Mouse (Mus musculus) megakaryocyte, adult 5-6 weeks (primary cell): ENCODE data around the gene Ptprg. TPM values are rescaled to one million over a fixed set of nuclear protein-coding genes. Genes with fewer than 3 reads are reported as not detected.

ENCODE experiments used
- ATAC-seq: 2 replicates; pipeline ENCODE4 v1.8.0; 2016; ENCODE audit warnings: mild to moderate bottlenecking, inconsistent platforms; ENCODE audit not compliant: poor library complexity, severe bottlenecking
- total RNA-seq, 2 experiments: library from RNA; stranded (forward) in 1 of 2; stranded (reverse) in 1 of 2; fragments of 153-499, 151-499 nt in 1 of 2; fragments of 221-1000, 200-1000 nt in 1 of 2; gene quantifications; 2 replicates each; pipeline versions ENCODE4 v1.2.3 to v1.2.4; 2015 to 2017

Ptprg gene
- total RNA-seq, 2 experiments from 2014 or later, result 0.07 TPM; not detected in 1

DNA sequence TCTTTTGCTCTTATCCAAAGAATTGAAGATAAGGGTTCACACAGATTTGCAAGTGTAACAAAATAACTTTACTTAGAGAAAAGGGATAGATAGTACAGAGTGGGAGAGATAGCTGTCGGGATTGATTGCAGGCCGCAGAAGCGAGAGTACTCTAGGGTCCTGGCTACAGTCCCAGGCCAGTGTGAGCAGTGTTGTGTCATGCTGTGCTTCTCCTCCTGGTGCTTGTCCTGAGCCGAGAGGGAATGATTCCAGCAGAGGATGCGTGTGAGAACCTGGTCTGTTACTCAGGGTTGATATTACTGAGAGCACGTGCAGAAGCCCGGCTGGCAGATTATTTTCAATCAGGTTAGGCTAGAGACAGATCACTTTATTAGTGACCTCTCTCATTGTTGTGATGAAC lies 523.9 kb downstream of the Ptprg start:
- no peak for ATAC-seq

DNA sequence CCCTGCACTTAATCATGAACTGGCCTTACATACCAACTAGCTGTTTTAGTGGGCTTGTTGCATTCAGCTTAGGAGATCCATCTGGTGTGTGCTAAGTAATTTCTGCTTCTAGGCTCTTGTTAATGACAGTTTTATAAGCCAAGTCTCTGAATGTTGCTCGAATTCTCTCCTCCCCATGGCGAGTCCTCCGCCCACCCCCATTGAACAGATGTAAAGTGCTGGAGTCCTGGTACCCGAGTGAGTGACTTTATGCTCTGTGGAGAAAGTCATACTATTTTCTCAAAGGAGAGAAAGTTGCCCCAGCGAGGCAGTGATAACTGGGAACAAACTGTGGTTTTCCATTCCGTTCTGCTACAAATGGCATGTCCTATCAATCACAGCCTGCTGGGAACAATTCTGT lies 525.9 kb downstream of the Ptprg start:
- no peak for ATAC-seq

DNA sequence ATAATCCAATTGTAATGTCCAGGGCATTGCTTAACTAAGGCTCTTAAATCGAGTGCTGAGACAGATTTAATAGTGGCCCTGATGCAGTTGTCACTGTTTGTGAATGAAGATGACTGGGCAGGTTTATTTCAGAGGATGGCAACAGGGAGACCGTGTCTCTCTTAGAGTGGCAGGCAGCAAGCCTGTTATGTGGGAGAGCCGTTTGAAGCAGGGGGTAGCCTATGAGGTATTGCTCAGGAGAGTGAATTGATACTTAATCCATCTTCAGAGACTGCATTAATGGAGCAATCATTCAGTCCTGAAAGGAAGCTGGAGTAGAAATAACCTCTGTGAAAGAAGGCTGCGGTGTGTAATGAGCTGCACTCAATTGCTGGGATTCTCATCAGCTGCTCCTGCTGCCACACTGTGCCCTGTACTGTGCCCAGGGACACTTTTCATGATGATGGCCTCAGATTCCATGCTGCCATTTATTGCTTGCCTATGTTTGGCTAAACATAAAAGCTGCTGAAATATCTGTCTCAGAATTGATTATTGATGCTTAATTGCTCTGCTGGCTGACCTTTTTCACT lies 526.6 kb downstream of the Ptprg start:
- ATAC-seq, result no peak

DNA sequence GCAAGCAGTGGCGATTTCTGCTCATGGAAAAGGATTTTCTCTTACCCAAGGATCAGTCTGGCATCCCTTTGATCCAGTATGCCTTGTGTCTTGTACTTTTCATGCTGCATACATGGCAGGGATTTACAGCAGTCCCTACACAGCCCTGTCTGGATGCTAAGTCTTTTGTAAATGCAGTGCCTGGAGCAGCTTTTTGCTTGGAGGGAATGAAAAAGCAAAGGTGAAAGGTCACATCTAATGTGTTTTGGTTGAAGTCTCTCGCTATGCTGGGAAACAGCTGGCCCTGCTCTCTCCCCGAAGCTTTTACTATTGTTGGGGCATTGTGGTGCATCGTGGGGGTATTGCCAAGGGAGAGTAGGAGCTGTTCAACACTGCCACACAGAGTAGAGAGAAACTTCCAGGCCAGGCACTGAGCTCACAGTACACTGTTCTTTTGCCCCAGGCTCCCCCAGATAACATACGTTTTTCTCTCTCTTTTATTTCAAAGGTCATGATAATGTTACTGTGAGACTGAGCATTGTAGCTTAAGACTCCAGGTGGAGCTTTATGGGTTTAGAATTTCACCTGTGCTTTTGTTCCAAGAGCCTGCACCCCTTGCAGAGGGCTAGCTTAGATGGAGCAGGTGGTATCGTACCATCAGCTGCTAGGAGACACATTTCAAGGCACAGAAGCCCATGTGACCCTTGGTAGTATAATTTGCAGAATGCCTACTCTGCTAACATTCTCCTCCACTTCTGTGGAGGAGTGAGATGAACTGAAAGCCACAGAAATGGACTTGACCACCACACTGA lies 529.0 kb downstream of the Ptprg start:
- no peak for ATAC-seq

DNA sequence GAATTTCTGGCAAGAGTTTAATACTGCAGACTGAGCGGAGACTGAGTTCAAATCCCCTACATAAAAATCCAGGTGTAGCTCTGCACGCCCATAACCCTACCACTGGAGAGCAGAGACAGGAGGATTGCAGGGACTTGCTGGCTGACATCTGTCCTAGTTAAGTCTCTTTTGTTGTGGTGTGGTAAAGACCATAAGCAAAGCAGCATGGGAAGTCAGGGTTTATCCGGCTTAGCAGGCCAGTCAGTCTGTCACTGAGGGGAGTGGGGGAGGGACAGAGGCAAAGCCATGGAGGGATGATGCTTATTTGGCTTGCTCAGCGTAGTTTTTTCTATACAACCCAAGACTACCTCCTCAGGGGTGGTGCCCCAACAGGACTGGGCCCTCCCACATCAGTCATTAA lies 530.7 kb downstream of the Ptprg start:
- no peak for ATAC-seq

DNA sequence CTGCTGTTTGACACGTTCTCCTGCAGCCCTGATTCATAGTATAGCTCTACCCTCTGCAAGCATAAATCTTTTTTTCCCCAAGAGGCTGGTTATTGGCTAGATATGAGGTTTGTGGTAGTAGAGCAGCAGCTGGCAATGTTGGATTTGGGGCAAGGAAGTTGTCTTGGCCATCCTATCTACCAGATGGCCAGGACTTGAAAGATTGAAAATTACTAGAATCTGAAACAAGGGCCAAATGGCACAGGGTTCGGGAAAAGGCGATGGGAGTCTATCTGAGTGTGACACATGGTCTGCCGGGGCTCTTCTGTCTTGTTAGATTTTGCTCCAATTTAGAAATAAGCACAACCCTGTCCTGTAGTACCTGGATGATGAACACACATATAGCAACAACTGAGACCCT lies 531.7 kb downstream of the Ptprg start:
- ATAC-seq, result no peak

DNA sequence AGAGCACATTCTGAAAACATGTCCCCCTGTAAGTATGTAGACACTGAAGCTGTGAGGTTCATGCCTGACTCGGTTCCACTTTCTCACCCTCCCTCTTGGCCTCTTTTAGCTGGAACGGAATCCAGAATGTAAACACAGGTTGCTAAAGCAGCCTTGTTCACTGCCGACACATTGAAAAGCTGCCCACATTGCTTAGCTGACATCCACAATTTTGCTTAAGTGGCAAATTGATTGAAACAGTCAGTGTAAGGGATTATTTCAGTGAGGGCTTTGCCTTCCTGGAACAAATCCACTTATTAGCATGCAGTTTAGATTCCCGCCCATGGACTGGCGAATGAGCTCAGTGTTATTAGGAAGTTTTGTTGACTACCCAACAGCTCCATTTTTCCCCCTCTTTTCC lies 532.8 kb downstream of the Ptprg start:
- no peak for ATAC-seq

DNA sequence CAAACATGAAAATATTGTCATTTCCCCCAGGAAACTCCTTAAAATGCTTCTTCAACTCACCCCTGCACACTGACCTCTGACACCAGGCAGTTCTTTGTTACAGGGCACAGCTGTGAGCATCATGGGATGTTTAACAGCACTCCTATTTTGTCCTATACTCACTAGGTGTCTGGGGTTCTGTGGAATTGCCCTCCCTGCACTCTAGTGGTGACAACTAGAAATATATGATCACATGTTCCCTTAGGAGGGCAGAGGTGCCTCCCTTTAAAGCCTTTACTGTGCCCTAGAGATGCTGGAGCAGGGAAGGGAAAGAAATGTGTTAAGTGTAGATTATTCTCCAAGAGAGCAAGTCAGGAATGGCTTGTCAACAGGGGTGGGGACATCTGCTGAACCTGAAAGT lies 536.6 kb downstream of the Ptprg start:
- no peak for ATAC-seq

DNA sequence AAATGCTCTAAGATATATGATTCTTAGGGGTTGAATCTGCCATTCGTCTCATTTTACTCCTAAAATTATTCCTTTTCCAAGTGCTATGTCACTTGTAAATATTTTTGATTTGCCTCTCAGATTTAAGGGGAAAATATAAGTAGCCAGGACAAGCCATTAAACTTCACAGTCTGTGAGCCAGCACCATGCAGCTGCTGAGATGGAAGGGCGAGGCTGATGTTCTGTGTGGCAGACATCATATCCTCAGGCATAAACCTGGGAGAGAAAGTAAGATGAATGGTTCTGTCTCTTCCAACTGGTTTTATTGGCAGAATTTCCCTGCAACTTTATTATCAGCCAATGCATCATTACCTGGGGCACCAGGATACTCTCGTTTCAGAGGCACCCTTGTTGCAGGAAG lies 538.4 kb downstream of the Ptprg start:
- no peak for ATAC-seq

DNA sequence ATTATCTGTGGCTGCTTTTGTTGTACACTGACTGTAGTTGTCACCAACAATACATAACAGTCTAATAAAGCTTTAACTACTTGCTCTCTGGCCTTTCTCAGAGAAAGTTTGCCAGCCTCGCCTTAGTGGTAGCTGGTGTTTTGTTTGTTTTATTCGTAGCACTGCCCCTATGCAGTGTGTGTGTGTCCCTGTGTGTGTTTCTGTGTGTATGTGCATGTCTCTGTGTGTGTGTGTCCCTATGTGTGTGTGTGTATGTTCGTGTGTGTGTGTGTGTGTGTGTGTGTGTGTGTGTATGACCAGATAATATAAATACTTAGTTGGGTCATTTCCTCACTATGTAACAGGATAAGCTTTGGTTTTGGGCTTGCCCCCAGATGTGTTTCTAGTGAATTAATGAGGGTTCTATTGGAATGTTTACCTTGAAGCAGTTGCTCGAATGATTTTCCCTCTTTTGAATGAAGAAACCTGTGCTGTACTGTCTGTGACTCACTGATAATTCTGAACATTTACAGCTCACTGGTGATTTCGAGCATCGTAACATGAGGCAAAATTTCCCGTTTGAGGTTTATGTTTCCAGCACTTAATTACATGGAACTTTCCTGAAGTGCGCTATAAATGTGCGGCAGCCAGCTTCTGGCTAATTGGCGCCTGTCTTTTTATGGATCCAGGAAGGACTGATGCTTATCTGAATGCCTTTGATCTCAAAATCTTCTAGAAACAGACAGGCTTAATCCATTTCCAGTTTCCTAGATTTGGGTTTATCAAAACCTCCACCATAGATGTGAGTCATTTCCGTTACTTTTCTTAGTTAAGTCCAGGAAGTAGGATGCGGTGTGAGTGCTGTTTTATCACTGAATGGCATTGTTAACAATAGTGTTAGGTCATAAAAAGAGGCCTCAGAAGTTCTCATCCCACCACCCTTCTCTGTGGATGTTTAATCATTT lies 546.3 kb downstream of the Ptprg start:
- no peak for ATAC-seq

DNA sequence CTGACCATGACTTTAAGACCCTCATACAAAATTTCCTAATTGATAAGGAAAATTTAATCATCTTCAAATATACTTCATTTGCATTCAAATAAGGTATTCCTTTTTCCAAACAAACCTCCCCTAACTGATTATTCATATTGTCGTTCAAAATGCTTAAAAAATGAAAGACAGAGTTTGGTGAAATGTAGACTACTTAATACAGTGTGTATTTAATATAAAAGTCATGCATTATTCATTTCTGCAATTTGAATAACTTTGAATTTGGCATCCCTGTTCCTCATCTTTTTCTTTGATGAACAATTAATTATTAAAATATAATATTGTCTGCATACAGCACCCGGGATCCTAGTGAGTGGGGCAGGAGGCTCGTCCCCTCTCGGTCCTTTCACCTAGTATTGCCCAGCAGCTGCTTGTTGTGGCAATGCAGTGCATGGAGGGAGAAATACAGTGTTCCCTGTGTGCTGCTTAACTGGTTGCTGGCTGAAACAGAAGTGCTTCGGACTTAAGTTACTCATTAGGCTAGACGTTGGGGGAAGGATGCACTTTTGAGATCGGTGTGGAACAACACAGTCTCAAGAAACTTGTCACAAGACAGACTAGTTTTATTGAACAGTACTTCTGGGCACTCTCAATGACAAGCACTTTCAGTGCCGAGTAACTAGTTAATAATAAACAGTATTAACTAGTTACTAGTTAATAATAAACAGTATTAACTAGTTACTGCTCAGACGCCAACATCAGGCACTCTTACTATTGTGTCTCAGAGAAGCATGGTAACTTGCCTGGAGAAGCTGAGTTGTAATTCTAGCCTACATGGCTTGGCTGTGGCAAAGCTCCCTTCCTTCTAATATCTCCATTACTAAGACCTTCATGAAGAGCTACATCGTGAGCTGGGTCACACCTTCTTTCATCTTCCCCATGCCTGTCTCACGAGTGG lies 549.3 kb downstream of the Ptprg start:
- ATAC-seq, result no peak

DNA sequence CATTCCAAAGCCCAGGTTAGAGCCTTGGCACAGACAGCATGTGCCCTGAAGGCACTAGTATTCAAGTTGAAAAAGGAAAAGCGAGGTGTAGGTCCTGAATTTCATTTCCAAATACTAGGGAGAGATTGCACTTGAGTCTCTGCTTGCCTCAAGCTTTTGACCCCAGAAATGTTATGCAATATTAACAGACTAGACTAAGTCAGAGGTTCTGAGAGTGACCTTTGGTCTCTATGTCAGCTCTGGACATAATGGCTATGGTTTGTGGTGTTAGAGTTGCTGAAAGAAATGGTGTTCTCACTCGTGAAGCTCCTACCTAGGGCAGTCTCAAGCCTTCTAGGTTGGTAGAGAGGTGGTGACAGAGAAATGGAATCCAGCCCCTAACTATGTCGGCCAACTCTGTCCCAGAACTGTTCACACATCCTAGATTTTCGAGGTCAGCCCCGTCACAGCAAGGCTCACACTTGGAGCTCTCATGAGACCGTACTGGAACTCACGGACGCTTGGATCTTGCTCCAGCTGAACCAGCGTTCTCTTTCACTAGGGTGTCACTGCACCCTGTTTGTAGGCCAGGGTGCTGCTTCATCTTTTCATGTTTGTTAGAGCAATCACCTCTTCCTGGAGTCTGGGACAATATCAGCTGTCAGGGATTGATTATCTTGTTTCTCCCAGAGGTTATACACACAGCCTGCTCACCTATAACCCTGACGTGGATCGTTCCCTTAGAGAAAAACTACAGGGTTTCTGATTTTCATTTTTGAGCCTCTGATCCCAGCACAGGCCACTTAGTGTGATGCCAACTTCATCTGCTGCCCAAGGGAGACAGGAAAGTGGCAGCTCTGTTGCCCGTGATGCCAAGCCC lies 551.2 kb downstream of the Ptprg start:
- no peak for ATAC-seq

DNA sequence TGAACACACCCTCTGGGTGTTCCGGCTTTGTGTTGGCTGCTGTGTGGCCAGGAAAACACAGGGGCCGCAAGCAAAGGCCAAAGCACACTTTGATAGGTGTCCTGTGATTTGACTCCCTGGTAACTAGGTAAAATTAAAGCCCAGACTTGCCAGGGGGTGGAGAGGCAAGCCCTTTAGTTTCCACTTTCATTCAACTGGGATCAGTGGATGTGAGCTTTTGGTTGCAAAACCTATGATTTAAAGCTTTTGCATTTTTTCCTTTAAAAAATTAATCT lies 551.8 kb downstream of the Ptprg start:
- no peak for ATAC-seq

DNA sequence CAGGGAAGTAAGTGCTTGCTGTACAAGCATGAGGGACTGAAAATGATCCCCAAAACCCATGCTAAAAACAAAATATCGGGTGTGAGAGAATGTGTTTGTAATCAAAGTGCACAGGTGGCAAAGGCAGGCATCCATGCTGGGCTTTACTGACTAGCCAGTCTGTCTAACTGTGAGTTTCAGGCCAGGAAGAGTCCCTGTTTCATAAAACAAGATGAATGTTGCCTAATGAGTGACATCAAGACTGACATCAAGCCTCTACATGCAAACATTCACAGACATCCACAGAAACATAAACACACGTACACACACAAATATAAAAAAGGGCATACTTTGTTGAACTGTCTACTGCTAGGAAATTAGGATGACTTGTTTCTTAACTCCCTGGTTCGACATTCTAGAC lies 552.3 kb downstream of the Ptprg start:
- ATAC-seq, result no peak

DNA sequence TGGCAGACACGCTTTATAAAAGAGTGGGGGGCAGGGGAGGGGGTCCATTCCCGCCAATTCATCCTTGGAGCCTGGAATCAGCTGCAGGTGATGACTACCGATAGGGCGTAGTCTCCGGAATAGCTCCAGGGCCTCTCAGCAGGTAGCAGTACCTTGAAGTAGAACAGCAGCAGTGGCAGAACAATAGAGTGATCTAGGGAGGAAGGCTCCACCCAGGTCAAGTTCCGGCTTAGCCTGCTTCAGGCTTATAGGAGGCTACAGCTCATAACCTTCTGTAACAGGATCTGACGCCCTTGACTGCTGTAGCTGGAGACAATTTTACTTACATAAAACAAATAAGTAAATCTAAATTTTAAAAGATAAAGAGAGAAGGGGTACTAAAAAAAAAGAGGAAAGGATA lies 554.1 kb downstream of the Ptprg start:
- ATAC-seq, result no peak

DNA sequence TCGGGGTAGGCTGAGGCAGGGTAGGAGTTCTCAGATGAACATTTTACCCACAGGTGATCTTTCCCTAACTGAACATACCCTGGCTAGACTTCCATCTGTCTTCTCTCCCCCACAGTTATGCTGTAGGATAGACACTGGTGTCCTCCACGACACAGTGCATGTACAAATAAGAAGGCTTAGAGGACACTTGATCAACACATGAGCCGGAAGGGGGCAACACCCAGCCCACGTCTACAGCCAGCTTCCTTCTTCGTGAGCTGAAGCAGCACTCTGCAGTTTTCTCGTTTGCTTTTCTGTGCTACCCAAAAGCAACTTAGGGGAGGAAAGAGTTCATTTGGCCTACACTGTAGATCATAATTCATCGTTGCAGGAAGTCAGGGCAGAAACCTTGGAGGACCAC lies 554.7 kb downstream of the Ptprg start:
- no peak for ATAC-seq

DNA sequence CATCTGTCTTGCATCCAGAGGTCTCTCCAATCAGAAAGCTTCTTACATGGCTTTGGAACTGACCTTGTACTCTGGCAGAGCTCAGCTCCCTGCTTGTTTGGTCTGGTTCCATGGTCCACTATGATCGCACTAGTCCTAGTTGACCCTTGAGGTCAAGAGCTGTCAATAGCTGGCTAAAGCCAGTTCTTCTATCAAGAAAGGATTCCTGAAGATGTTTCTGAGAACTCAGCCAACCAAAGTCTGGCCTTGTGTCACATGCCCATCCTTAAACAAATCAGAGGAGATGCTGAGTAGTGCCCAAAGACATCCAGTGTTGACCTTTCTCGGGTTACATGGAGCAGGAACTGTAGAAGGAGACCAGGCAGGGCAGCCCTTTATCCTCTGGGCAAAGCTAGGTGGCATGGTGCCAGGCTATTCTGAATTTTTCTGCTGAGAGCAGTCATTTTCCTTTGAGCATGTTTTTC lies 559.2 kb downstream of the Ptprg start:
- no peak for ATAC-seq

DNA sequence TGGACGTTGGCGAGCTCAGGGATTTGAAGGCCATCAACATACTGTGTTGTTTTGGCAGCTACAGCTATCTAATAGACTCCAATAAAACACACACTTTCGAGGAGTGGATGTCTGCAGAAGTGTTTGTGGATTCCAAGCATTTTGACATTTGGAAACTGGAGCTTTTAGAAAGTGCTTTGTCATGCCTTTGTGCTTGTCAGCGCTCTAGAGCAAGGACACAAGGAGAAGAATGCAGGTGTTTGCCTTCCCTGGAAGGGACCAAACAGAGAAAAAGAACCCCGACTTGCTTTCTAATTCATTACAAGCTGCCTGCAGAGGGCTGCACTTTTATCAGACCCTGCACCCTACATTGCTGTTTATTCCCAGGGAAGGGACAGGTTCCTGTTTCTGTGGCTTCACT lies 560.0 kb downstream of the Ptprg start:
- no peak for ATAC-seq

DNA sequence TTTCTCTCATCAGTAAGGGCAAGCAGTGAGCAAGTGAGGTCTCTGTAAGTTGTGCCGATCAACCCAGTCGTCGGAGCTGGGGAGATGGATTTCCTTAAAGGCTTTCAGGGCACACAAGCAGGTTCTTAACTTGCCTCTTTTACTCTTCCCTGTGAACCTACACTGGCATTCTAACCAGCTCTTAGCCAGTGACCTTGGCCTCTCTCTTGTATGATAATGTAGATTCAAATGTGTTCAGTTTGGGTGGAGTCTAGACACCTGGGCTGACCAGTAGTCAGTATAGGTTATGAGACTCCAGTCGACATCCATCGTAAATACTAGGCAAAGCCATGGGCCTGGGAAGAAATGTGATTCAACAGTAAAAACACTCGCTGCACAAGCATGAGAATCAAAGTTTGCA lies 560.7 kb downstream of the Ptprg start:
- no peak for ATAC-seq

DNA sequence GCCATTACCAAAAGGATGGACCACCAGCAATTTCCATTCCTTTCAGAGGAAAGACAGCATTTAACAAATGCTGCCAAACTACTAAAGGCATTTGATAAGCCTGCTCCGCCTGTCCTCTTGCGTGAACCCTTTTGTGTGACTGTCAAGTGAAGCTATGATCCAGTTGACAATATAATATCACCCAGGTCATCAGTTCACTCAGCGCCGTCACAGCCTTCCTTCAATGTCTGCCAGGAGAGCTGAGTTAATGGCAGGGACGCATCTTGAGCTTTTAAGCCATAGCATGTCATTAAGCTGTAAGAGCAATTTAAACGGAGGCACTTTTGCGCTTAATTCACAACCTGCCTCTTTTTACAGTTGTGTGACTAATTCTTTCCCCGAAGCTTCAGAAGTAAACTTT lies 565.9 kb downstream of the Ptprg start:
- no peak for ATAC-seq
